Mouse (Mus musculus): ENCODE results near the gene Dbh. TPM values are rescaled to one million over a fixed set of nuclear protein-coding genes. Genes with fewer than 3 reads are reported as not detected.
A peak's percentile ranks its signal among the peaks of the same experiment; 100 is the strongest.

Gene Dbh
- polyA plus RNA-seq, 1 experiment: 0.69 TPM

DNA sequence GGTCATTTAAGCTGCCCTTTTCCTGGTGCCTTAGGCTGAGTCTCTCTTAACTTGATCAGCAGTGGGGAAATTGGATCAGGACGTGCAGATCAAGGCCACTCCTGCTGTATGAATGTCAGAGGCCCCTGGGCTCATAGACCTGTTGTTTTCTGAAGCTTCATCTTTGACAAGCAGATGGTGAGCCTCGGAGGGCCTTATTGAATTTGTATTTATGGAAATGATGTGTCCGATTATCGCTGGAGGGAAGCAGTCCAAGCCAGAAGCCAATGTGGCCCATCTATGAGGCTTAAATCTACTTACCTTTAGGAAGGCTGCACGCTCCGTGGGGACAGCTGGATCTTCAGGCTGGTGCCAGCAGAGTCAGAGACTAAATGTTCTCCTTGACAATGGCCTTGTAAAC lies 8.4 kb upstream of the Dbh start:
- TF ChIP-seq CTCF (IDR thresholded peaks at IDR 0.05; ENCODE audit: borderline replicate concordance, control insufficient read depth, extremely low read depth, insufficient read depth, low read length, poor library complexity): no peak
- TF ChIP-seq POLR2A (IDR thresholded peaks at IDR 0.05; ENCODE audit: control insufficient read depth, extremely low read depth, insufficient read depth, low read length, poor library complexity): no peak
- DNase-seq: no peak
- Histone ChIP-seq H3K36me3 (ENCODE audit: control insufficient read depth, insufficient read depth, low read length) (no peaks in the 10 kb centered on the region), H3K4me1 (replicated peaks; ENCODE audit: control insufficient read depth, insufficient read depth, low read length) (peaks cover 7% of the 10 kb centered on the region), H3K4me3 (ENCODE audit: control insufficient read depth, insufficient read depth, low read length) (no peak overlapping the region), H3K27me3 (ENCODE audit: control insufficient read depth, insufficient read depth, low read length) (no peaks in the 10 kb centered on the region), H3K27ac (ENCODE audit: control insufficient read depth, insufficient read depth, low read length) (no peak overlapping the region)
- 96% methylated on average over 6 of the region's 6 CpGs for WGBS

- TF ChIP-seq CTCF (IDR thresholded peaks at IDR 0.05; ENCODE audit: borderline replicate concordance, control insufficient read depth, extremely low read depth, insufficient read depth, low read length, poor library complexity): no peak
- no peak for TF ChIP-seq POLR2A (IDR thresholded peaks at IDR 0.05; ENCODE audit: control insufficient read depth, extremely low read depth, insufficient read depth, low read length, poor library complexity)
- no peak for DNase-seq
- no peak overlapping the region for H3K27ac ChIP-seq (ENCODE audit: control insufficient read depth, insufficient read depth, low read length)
- 94% methylated on average over 2 of the region's 2 CpGs for WGBS
- peaks cover 19% of the 10 kb centered on the region for H3K4me1 ChIP-seq (replicated peaks; ENCODE audit: control insufficient read depth, insufficient read depth, low read length)
- no peaks in the 10 kb centered on the region for H3K27me3 ChIP-seq (ENCODE audit: control insufficient read depth, insufficient read depth, low read length)
- no peak overlapping the region for H3K4me3 ChIP-seq (ENCODE audit: control insufficient read depth, insufficient read depth, low read length)
- no peaks in the 10 kb centered on the region for H3K36me3 ChIP-seq (ENCODE audit: control insufficient read depth, insufficient read depth, low read length)
These were observed 3.5 kb upstream of the Dbh start for GRCm38 (mm10) chr2:27161526-27161925.

DNA sequence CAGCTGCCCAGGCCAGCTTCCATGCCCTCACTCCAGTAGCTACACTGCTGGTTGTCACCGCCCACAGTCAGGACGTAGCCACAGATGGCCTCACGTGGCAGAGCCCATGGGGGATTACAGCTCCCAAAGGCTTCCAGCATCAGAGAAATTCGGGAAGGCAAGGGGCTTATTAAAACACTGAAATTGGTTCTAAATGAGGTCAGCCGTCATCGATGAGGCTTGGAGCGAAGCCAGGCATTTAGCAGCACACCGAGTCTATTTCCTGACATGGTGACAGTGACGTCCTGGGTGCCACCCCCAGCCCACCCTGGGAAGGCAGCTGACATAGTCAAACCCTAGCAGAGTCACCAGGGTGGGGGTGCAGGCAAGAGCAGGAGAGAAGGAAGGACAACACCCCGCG lies 2.4 kb upstream of the Dbh start:
- WGBS: 86% methylated on average over 11 of the region's 11 CpGs
- Histone ChIP-seq H3K4me1 (replicated peaks; ENCODE audit: control insufficient read depth, insufficient read depth, low read length) (peaks cover 29% of the 10 kb centered on the region), H3K4me3 (ENCODE audit: control insufficient read depth, insufficient read depth, low read length) (no peak overlapping the region), H3K27ac (ENCODE audit: control insufficient read depth, insufficient read depth, low read length) (no peak overlapping the region), H3K27me3 (ENCODE audit: control insufficient read depth, insufficient read depth, low read length) (no peaks in the 10 kb centered on the region), H3K36me3 (ENCODE audit: control insufficient read depth, insufficient read depth, low read length) (no peaks in the 10 kb centered on the region)
- DNase-seq: no peak
- TF ChIP-seq POLR2A (IDR thresholded peaks at IDR 0.05; ENCODE audit: control insufficient read depth, extremely low read depth, insufficient read depth, low read length, poor library complexity): no peak

- no peaks in the 10 kb centered on the region for H3K27me3 ChIP-seq (ENCODE audit: control insufficient read depth, insufficient read depth, low read length)
- DNase-seq: no peak
- 60% methylated on average over 5 of the region's 5 CpGs for WGBS
- H3K27ac ChIP-seq (ENCODE audit: control insufficient read depth, insufficient read depth, low read length): no peak overlapping the region
- H3K4me3 ChIP-seq (ENCODE audit: control insufficient read depth, insufficient read depth, low read length): no peak overlapping the region
- H3K4me1 ChIP-seq (replicated peaks; ENCODE audit: control insufficient read depth, insufficient read depth, low read length): peaks cover 29% of the 10 kb centered on the region
- TF ChIP-seq CTCF (IDR thresholded peaks at IDR 0.05; ENCODE audit: borderline replicate concordance, control insufficient read depth, extremely low read depth, insufficient read depth, low read length, poor library complexity) (no peak), POLR2A (IDR thresholded peaks at IDR 0.05; ENCODE audit: control insufficient read depth, extremely low read depth, insufficient read depth, low read length, poor library complexity) (no peak)
- no peaks in the 10 kb centered on the region for H3K36me3 ChIP-seq (ENCODE audit: control insufficient read depth, insufficient read depth, low read length)
These were observed 1.2 kb upstream of the Dbh start for GRCm38 (mm10) chr2:27163851-27164250.

DNA sequence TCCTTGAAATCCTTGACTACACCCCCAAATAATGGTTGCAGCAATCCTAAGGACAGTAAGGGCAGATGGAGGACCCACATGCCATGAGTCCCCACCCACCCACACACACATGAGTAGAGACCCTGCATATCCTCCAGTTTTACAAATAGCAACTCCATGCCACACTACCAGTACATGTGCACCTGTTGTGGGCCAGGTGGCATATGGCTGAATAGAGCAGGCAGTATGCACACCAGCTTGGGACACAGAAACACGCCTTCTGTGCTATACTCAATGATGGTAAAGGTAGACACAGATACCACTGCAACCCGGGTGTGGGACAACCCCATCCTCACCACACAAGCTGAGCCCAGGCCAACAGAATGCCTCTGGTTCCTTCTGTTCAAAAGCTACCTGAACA lies 1.0 kb downstream of the Dbh start:
- H3K27me3 ChIP-seq (ENCODE audit: control insufficient read depth, insufficient read depth, low read length): no peaks in the 10 kb centered on the region

GRCm38 (mm10) chr2:27166999-27167398 lies 2.0 kb downstream of the Dbh start:
- no peak for DNase-seq
- WGBS: 55% methylated on average over 2 of the region's 2 CpGs
- H3K4me1 ChIP-seq (replicated peaks; ENCODE audit: control insufficient read depth, insufficient read depth, low read length): peaks cover 29% of the 10 kb centered on the region
- H3K27me3 ChIP-seq (ENCODE audit: control insufficient read depth, insufficient read depth, low read length): no peaks in the 10 kb centered on the region
- H3K27ac ChIP-seq (ENCODE audit: control insufficient read depth, insufficient read depth, low read length): no peak overlapping the region
- H3K4me3 ChIP-seq (ENCODE audit: control insufficient read depth, insufficient read depth, low read length): no peak overlapping the region
- no peaks in the 10 kb centered on the region for H3K36me3 ChIP-seq (ENCODE audit: control insufficient read depth, insufficient read depth, low read length)
- TF ChIP-seq POLR2A (IDR thresholded peaks at IDR 0.05; ENCODE audit: control insufficient read depth, extremely low read depth, insufficient read depth, low read length, poor library complexity): no peak
- TF ChIP-seq CTCF (IDR thresholded peaks at IDR 0.05; ENCODE audit: borderline replicate concordance, control insufficient read depth, extremely low read depth, insufficient read depth, low read length, poor library complexity): no peak

More for the DNA sequence above, 1.0 kb downstream of the Dbh start:
- DNase-seq: peak; percentile 12
- Histone ChIP-seq H3K36me3 (ENCODE audit: control insufficient read depth, insufficient read depth, low read length) (no peaks in the 10 kb centered on the region), H3K4me3 (ENCODE audit: control insufficient read depth, insufficient read depth, low read length) (no peak overlapping the region), H3K4me1 (replicated peaks; ENCODE audit: control insufficient read depth, insufficient read depth, low read length) (peaks cover 29% of the 10 kb centered on the region), H3K27ac (ENCODE audit: control insufficient read depth, insufficient read depth, low read length) (no peak overlapping the region)
- TF ChIP-seq POLR2A (IDR thresholded peaks at IDR 0.05; ENCODE audit: control insufficient read depth, extremely low read depth, insufficient read depth, low read length, poor library complexity): no peak
- no peak for TF ChIP-seq CTCF (IDR thresholded peaks at IDR 0.05; ENCODE audit: borderline replicate concordance, control insufficient read depth, extremely low read depth, insufficient read depth, low read length, poor library complexity)
- WGBS: 18% methylated on average over 2 of the region's 2 CpGs

DNA sequence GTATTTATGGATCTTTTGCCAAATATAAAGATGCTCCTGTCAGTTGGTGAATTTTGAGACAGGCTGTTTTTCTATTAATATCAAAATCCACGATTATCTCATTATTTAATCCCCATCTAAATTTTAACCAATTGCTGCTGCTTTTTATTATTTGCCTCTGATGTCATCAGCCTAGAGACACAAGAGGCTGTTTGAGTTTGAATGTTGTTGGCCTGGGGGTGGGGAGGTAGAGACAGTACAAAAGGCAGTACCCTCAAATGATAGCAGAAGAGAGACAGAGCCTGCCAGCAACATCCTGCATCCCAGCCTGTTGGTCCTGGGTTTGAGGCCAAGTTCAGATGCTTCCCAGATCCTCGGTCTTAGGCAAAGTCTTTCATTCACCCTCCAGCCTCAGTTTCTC lies 9.2 kb downstream of the Dbh start:
- TF ChIP-seq CTCF (IDR thresholded peaks at IDR 0.05; ENCODE audit: borderline replicate concordance, control insufficient read depth, extremely low read depth, insufficient read depth, low read length, poor library complexity) (no peak), POLR2A (IDR thresholded peaks at IDR 0.05; ENCODE audit: control insufficient read depth, extremely low read depth, insufficient read depth, low read length, poor library complexity) (no peak)
- DNase-seq: no peak
- no peak overlapping the region for H3K27ac ChIP-seq (ENCODE audit: control insufficient read depth, insufficient read depth, low read length)
- H3K4me3 ChIP-seq (ENCODE audit: control insufficient read depth, insufficient read depth, low read length): no peak overlapping the region
- 96% methylated on average over 2 of the region's 2 CpGs for WGBS
- no peaks in the 10 kb centered on the region for H3K27me3 ChIP-seq (ENCODE audit: control insufficient read depth, insufficient read depth, low read length)
- peaks cover 29% of the 10 kb centered on the region for H3K4me1 ChIP-seq (replicated peaks; ENCODE audit: control insufficient read depth, insufficient read depth, low read length)
- no peaks in the 10 kb centered on the region for H3K36me3 ChIP-seq (ENCODE audit: control insufficient read depth, insufficient read depth, low read length)
